Mouse (Mus musculus): Measurements from ENCODE around the gene Zfp654.

DNA sequence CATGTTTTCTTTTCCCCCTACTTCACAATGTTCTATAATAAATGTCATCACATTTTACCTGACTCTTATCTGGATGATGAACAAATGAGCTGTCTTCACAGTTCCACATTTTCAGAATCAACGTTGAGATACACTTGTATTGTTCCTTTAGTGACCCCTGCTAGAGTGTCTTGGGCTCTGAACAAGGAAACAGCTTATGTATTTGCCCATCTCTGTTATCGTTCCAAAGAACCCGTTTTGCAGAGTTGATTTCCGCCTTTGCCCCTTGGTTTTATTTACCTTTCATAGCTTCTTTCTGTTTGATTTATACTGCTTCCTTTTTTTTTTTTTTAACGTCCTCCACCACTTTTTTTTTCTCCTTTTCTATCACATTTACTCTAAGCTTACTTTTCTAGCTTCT is 28.3 kb upstream of the Zfp654 start:
- TF ChIP-seq EP300 (optimal IDR thresholded peaks at IDR 0.05): no peak
- no peak for TF ChIP-seq CTCF (IDR thresholded peaks at IDR 0.05; ENCODE audit: low read depth)

Data from stomach, postnatal 0 days (tissue).